Mouse (Mus musculus) spleen, postnatal 36 days (tissue): ENCODE measurements around the gene Tyro3.

Experiments
- DNase-seq, 2 experiments: peaks; one replicate each; pipeline ENCODE4 v3.0.0; 2022; ENCODE audit warnings: low spot score in 2 of 2, mixed read lengths in 1 of 2

Tyro3 gene

GRCm38 (mm10) chr2:119797279-119797783, at the start of gene Tyro3:
Gene Tyro3, plus strand, starts transcription at chr2:119797733.
- DNase-seq: no peak

GRCm38 (mm10) chr2:119749260-119749659, 48.3 kb upstream of the Tyro3 start:
- DNase-seq: no peak

- no peak for DNase-seq
Measured at GRCm38 (mm10) chr2:119757601-119758100, 39.9 kb upstream of the Tyro3 start.

DNA sequence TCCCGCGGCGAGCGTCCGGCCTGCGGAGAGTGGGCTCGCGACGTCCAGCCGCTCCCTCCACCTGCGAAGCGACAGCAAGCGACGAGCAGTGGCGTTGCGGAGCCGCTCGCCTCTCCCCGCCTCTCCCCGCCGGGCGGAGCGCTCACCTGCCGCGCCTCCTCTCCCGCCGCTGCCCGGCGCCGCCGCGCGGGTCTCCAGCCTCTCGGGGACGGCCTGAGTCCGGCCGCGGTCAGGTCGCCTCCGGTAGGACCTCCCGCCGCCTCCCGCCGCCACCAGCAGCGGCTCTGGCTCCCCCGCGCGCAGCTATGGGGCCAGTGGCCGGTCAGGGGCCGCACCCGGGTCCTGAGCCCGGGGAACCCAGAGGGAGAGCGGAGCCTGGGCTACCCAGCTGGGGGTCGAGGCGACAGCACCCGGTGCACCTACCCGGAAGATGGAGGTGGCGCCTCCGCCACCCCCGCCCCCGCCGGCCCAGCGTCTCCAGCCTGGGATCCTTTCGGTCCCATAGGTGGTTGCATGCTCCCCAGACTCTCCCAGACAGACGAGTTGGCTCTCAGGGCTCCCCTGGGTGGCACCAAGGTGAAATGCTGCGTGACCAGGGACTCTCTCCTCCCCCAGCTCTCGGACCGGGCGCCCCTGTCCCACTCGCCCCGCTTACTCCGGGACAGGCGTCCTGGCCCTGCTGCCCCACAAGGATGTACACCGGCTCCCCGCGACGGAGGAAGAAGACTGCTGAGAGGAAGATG, 39.3 kb upstream of the Tyro3 start:
- peak; percentile 12 to 32 for DNase-seq

GRCm38 (mm10) chr2:119758844-119759835, 38.4 kb upstream of the Tyro3 start:
- peak; percentile 67 to 73 for DNase-seq

DNA sequence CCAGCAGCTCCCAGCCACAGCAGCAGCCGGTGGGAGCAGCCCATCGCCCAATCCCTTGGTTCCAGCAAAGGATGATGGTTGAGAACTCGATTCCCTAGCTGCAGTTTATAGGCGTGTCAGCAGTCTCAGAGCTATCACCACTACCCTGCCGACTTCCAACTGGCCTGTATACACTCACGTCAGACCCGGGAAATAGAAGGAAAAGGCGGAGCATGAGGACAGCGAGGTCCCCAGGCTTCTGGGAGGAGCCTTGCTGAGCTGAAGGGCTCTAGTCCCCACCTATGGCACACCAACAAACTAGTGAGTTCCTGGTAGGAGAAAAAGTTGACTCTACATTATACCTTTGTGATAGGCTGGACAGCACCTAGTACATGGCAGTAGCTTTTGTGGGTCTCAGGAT, 37.3 kb upstream of the Tyro3 start, which contains the start of gene Ltk:
Ltk (minus strand) TSS at position 181 of the 400 bp plus-strand sequence.
- DNase-seq: no peak

DNA sequence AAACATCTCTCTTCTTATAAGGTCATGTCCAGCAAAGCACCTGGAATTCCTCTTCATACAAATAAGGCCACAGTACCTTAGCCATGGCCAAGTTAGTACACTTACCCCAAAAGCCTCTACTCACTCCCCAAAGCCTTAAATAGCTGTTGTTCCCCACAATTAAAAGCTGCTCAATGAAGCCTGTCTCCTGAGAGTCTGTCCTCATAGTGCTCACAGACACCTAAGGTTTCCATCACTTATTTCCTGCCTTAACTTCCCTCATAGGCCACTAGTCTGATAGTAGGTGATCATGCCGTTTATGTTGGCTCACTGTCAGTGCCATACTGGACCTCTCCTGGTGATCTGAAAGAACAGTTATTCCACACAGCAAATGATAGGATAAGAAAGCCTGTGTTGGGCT, 35.3 kb upstream of the Tyro3 start:
- peak; percentile 56 to 60 for DNase-seq

DNA sequence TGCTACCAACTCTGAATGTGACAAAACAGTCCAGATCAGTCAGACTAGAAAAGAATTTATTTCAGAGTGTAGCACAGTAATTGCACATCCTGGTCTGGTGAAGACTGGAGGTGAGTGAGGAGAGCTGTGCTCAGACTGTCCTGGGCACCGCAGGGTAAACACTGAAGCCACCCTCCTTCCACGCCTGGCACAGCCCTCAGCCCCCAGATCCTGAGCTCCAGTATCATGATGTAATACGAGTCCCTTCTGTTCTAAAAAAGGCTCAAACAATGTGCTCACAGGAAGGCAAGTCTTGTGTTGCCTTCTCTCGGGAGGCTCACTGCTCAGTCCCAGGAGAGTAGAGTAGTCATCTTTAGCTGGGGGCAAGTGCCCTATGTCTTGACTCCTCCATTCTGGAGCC, 33.6 kb upstream of the Tyro3 start:
- DNase-seq: no peak

- no peak for DNase-seq
Measured at GRCm38 (mm10) chr2:119767246-119767645, 30.3 kb upstream of the Tyro3 start.

DNA sequence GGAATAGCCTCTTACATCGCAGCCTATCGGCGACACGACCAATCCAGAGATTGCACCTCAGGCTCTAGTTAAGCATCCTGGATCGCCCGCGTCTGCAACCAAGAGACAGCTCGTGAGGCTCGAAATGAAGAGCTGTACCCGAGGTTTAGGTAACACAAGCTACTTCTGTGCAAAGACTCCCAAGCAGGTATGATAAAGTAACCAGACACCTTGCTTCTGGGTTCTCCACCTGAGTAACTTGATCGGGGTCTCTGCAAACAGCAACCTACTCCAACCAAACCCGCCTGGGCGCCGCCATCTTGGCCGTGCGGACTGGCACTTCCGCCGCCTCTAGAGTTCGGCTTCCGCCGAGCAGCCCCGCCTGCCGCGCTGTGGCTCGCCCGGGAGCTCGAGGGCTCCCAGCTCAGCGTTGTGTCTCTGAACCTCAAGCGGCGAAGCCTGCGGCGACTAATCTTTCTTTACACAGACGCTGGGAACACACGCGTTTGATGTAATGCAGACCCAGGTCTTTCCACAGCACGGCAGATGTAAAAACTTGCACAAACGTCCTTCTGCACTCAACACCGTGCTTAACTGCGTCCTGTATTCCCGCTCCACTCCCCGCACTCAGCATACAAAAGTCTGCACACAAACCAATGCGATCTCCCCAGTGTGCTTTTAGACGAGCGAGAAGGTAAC, 10.2 kb upstream of the Tyro3 start, which contains the start of gene Rpap1:
Rpap1 (minus strand) TSS at position 332 of the 678 bp plus-strand sequence.
- peak; percentile 77 to 78 for DNase-seq

DNA sequence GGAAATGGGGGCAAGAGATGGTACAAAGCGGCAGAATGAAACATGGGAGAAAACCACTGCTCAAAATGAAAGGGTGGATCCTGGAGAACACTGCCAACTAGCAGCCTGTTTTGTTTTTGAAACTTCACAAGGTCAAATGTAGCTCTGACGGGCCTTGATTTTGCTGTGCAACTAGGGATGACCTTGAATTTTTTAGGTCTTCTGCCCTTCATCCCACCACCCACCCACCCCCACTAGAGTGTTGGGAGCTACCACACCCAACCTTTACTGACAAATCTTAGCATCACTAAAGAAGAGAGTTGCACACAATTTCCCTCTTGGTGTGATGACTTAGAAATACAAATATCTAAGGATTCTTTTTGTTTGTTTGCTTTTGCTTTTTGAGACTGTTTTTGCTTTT, 7.5 kb upstream of the Tyro3 start:
- DNase-seq: no peak

- peak; percentile 19 to 33 for DNase-seq
Measured at GRCm38 (mm10) chr2:119798246-119798927, 854 bp downstream of the Tyro3 start.

DNA sequence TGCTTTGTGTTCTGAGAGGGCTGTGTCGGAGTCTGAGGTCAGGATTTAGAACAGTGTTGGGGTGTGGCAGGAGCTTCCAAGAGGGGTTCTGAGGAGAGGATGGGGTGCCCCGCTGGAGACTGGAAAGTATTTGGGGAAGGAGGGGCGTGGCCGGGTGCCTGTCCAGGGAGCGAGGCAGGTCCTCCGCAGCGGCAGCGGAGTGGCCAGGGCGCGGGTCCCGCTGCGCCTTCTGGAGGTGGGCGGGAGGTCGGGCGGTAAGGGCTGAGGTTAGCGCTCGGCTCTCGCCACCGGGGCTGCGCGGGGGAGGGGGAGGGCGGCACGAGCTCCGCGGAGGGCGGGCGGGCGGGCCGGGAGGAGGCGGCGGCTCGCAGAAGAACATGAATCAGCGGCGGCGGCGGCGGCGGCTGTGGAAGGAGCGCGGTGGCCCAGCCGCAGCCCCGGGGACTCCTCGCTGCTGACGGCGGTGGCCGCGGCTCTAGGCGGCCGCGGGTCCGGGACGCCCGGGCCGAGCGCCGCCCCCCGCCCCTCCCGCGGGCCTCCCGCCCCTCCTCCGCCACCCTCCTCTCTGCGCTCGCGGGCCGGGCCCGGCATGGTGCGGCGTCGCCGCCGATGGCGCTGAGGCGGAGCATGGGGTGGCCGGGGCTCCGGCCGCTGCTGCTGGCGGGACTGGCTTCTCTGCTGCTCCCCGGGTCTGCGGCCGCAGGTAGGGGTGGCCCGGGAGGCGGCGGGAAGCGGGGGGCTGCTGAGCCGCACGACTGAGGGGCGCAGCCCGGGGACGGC, 1.8 kb downstream of the Tyro3 start:
- peak; percentile 3 to 18 for DNase-seq

DNA sequence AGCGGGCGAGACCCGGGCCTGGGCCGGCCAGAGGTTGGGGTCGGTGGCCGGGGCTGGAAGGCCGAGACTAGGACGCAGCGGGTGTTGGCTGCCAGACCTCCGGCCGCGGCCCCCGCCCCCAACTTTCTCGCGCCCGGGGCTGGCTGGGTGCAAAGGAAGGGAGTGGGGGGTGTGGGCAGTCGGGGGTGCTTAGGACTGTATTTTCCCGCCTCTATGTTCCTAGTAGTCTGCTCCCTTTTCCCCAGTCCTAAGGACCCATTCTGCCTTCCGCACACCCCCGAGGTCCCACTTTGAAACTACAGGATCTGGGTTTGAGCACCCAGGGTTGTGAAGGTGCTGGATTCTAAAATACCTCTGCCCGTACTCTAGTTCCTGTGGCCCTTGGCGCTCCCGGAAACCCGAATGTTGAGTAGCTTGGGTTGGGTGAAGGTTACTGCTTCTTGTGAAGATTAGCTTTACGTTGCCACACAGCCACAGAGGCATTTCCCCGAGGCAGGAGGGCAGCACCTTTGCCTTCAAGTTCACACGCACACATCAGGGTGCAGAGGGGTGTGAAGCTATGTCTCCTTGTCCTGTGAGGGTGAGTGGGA, 2.5 kb downstream of the Tyro3 start:
- DNase-seq: peak in 1 of 2 experiments; percentile 21

DNA sequence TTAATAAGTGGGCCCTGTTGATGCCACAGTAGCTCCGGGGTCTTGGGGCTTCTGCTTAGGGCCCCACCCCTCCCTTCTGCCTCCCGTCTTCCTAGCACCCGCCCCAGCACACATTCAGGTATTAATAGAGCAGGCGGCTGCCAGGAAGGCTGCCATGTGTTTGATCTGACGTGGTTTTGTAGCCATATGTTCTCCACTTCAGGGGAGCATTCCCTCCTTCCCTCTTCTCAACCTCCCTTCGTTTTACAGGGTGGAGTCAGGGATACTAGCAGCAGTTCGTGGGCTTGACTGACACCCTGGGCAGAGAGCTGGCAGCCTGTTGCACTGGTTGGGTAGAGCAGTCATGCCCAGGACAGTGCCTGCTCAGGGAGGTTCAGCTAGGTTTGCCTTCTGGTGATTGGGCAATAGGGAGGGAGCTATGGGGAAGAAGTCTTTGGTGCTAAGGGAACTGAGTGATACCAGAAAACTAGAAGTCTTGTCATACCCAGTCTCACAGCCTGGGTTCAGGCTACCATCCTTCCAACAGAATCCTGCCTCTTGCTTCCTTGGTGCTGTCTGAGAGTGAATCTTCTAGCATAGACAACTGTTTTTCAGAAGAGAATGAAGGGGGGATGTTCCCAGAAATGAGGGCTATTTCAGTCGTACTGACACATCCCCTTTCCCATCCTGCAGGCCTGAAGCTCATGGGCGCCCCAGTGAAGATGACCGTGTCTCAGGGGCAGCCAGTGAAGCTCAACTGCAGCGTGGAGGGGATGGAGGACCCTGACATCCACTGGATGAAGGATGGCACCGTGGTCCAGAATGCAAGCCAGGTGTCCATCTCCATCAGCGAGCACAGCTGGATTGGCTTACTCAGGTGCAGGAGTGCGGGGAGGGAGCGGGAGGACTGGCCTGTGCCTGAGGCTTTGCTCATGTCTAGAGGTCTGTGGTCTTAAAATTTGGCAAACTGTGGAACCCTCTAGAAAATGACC, 3.6 kb downstream of the Tyro3 start:
- no peak for DNase-seq

GRCm38 (mm10) chr2:119802767-119803617, 5.5 kb downstream of the Tyro3 start:
- no peak for DNase-seq

DNA sequence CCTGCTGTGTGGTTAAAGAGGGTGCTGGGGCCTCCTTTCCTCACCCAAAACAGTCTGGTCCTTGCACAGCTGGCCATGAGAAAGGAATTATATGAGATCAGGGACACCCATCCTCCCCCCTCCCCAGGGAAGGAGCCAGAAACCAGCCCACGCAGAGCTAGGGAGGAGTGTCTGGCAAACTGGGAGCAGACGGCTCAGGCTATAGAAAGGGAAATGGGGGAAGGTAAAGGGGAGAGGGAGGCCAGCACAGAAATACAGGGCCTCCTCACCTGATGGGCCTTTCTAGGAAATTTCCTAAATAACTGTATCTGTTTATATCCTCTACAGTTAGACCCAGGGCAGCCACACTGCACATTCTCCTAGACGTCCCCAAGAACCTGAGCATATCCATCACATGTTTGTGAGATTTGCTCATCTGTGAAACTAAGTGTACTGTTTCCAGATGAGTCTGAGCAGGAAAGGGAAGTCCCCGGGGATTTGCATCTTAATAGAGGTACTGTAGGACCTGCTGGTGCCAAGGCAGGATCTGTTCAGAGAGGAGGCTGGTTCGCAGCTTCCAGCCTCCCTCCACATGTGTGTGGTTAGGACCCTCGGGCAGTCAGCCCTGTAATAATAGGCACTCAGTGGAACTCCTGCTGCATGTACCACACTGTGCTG, 6.2 kb downstream of the Tyro3 start:
- no peak for DNase-seq
